Mouse (Mus musculus): ENCODE data around the gene Gba. TPM values are rescaled to one million over a fixed set of nuclear protein-coding genes. Genes with fewer than 3 reads are reported as not detected.

Gba gene
- polyA plus RNA-seq, 2 experiments, result 51.2 to 53.3 TPM

GRCm38 (mm10) chr3:89233562-89234110 lies 30.9 kb downstream of the Gba start:
- TF ChIP-seq POLR2A (IDR thresholded peaks at IDR 0.05; ENCODE audit: borderline replicate concordance, extremely low read depth, insufficient read depth, insufficient read length), result no peak
- H3K4me2 ChIP-seq (replicated peaks; ENCODE audit: low read depth, low read length, severe bottlenecking), result no peak overlapping the region
- H3K9me3 ChIP-seq (ENCODE audit: control insufficient read depth, low read length), result no peaks in the 10 kb centered on the region
- H3K4me1 ChIP-seq (ENCODE audit: control insufficient read depth, insufficient read depth, low read length), result peaks cover 4% of the 10 kb centered on the region
- peaks cover 33% of the 10 kb centered on the region for H3K36me3 ChIP-seq (ENCODE audit: control insufficient read depth, insufficient read depth, low read length)
- WGBS, result 82% methylated on average over 14 of the region's 14 CpGs
- H3K27me3 ChIP-seq (ENCODE audit: control insufficient read depth, insufficient read depth, low read length), result no peaks in the 10 kb centered on the region
- ATAC-seq (ENCODE audit: low FRiP score, low read depth) (no peak), DNase-seq (ENCODE audit: low spot score) (no peak)
- H3K27ac ChIP-seq (replicated peaks; ENCODE audit: low read depth, low read length), result no peak overlapping the region
- no peak overlapping the region for H3K9ac ChIP-seq (ENCODE audit: low read depth, low read length, severe bottlenecking)
- H3K4me3 ChIP-seq (replicated peaks; ENCODE audit: low read length), result no peak overlapping the region

- Histone ChIP-seq H3K9ac (ENCODE audit: low read depth, low read length, severe bottlenecking) (no peak overlapping the region), H3K4me2 (replicated peaks; ENCODE audit: low read depth, low read length, severe bottlenecking) (no peak overlapping the region), H3K4me1 (ENCODE audit: control insufficient read depth, insufficient read depth, low read length) (no peaks in the 10 kb centered on the region), H3K36me3 (ENCODE audit: control insufficient read depth, insufficient read depth, low read length) (peaks cover 56% of the 10 kb centered on the region), H3K9me3 (ENCODE audit: control insufficient read depth, low read length) (no peaks in the 10 kb centered on the region), H3K27me3 (ENCODE audit: control insufficient read depth, insufficient read depth, low read length) (no peaks in the 10 kb centered on the region), H3K27ac (replicated peaks; ENCODE audit: low read depth, low read length) (no peak overlapping the region), H3K4me3 (replicated peaks; ENCODE audit: low read length) (no peak overlapping the region)
- no peak for TF ChIP-seq POLR2A (IDR thresholded peaks at IDR 0.05; ENCODE audit: borderline replicate concordance, extremely low read depth, insufficient read depth, insufficient read length)
- no peak for ATAC-seq (ENCODE audit: low FRiP score, low read depth)
- WGBS, result 86% methylated on average over 10 of the region's 10 CpGs
- DNase-seq (ENCODE audit: low spot score), result no peak
Measured at GRCm38 (mm10) chr3:89236516-89236915, 33.8 kb downstream of the Gba start.

GRCm38 (mm10) chr3:89237682-89238081 lies 35.0 kb downstream of the Gba start:
- Histone ChIP-seq H3K4me3 (replicated peaks; ENCODE audit: low read length) (no peak overlapping the region), H3K36me3 (ENCODE audit: control insufficient read depth, insufficient read depth, low read length) (peaks cover 61% of the 10 kb centered on the region), H3K27me3 (ENCODE audit: control insufficient read depth, insufficient read depth, low read length) (no peaks in the 10 kb centered on the region), H3K27ac (replicated peaks; ENCODE audit: low read depth, low read length) (no peak overlapping the region), H3K4me2 (replicated peaks; ENCODE audit: low read depth, low read length, severe bottlenecking) (no peak overlapping the region), H3K9ac (ENCODE audit: low read depth, low read length, severe bottlenecking) (no peak overlapping the region), H3K4me1 (ENCODE audit: control insufficient read depth, insufficient read depth, low read length) (no peaks in the 10 kb centered on the region), H3K9me3 (ENCODE audit: control insufficient read depth, low read length) (no peaks in the 10 kb centered on the region)
- ATAC-seq (ENCODE audit: low FRiP score, low read depth) (no peak), DNase-seq (ENCODE audit: low spot score) (no peak)
- TF ChIP-seq POLR2A (IDR thresholded peaks at IDR 0.05; ENCODE audit: borderline replicate concordance, extremely low read depth, insufficient read depth, insufficient read length), result no peak
- WGBS, result 91% methylated on average over 21 of the region's 21 CpGs

GRCm38 (mm10) chr3:89238494-89238893 lies 35.8 kb downstream of the Gba start:
- H3K9me3 ChIP-seq (ENCODE audit: control insufficient read depth, low read length), result no peaks in the 10 kb centered on the region
- no peak overlapping the region for H3K9ac ChIP-seq (ENCODE audit: low read depth, low read length, severe bottlenecking)
- peaks cover 58% of the 10 kb centered on the region for H3K36me3 ChIP-seq (ENCODE audit: control insufficient read depth, insufficient read depth, low read length)
- H3K4me1 ChIP-seq (ENCODE audit: control insufficient read depth, insufficient read depth, low read length), result peaks cover 1% of the 10 kb centered on the region
- TF ChIP-seq POLR2A (IDR thresholded peaks at IDR 0.05; ENCODE audit: borderline replicate concordance, extremely low read depth, insufficient read depth, insufficient read length), result no peak
- H3K4me2 ChIP-seq (replicated peaks; ENCODE audit: low read depth, low read length, severe bottlenecking), result no peak overlapping the region
- no peak overlapping the region for H3K4me3 ChIP-seq (replicated peaks; ENCODE audit: low read length)
- ATAC-seq (ENCODE audit: low FRiP score, low read depth) (no peak), DNase-seq (ENCODE audit: low spot score) (no peak)
- no peak overlapping the region for H3K27ac ChIP-seq (replicated peaks; ENCODE audit: low read depth, low read length)
- 67% methylated on average over 9 of the region's 12 CpGs for WGBS
- H3K27me3 ChIP-seq (ENCODE audit: control insufficient read depth, insufficient read depth, low read length), result no peaks in the 10 kb centered on the region

- no peak overlapping the region for H3K9ac ChIP-seq (ENCODE audit: low read depth, low read length, severe bottlenecking)
- no peak overlapping the region for H3K4me3 ChIP-seq (replicated peaks; ENCODE audit: low read length)
- WGBS, result 76% methylated on average over 9 of the region's 9 CpGs
- no peak overlapping the region for H3K27ac ChIP-seq (replicated peaks; ENCODE audit: low read depth, low read length)
- peaks cover 28% of the 10 kb centered on the region for H3K4me1 ChIP-seq (ENCODE audit: control insufficient read depth, insufficient read depth, low read length)
- H3K4me2 ChIP-seq (replicated peaks; ENCODE audit: low read depth, low read length, severe bottlenecking), result no peak overlapping the region
- ATAC-seq (ENCODE audit: low FRiP score, low read depth) (no peak), DNase-seq (ENCODE audit: low spot score) (no peak)
- H3K9me3 ChIP-seq (ENCODE audit: control insufficient read depth, low read length), result no peaks in the 10 kb centered on the region
- H3K36me3 ChIP-seq (ENCODE audit: control insufficient read depth, insufficient read depth, low read length), result peaks cover 40% of the 10 kb centered on the region
- no peaks in the 10 kb centered on the region for H3K27me3 ChIP-seq (ENCODE audit: control insufficient read depth, insufficient read depth, low read length)
- no peak for TF ChIP-seq POLR2A (IDR thresholded peaks at IDR 0.05; ENCODE audit: borderline replicate concordance, extremely low read depth, insufficient read depth, insufficient read length)
Measured at GRCm38 (mm10) chr3:89242331-89242895, 39.7 kb downstream of the Gba start.

Measured in limb, embryonic 14.5 days (tissue).